Mouse (Mus musculus) ES-Bruce4 (cell line): ENCODE measurements around the gene Prkar1b. TPM values are rescaled to one million over a fixed set of nuclear protein-coding genes. Genes with fewer than 3 reads are reported as not detected.

Experiments
- H3K27ac ChIP-seq: 2 replicates; pipeline ENCODE4 v1.5.1; 2012; ENCODE audit warnings: low read length, inconsistent platforms; ENCODE audit not compliant: insufficient read depth
- H3K27me3 ChIP-seq: 2 replicates; pipeline ENCODE4 v1.6.1; 2012; ENCODE audit warnings: mild to moderate bottlenecking, low read length, inconsistent platforms; ENCODE audit not compliant: control insufficient read depth, poor library complexity, insufficient read depth, severe bottlenecking
- H3K36me3 ChIP-seq: 2 replicates; pipeline ENCODE4 v1.6.1; 2012; ENCODE audit warnings: inconsistent platforms, mild to moderate bottlenecking, low read length, moderate library complexity; ENCODE audit not compliant: control insufficient read depth, poor library complexity, insufficient read depth, severe bottlenecking
- H3K4me1 ChIP-seq: one replicate; pipeline ENCODE4 v1.8.1; 2011; ENCODE audit warnings: low read length; ENCODE audit not compliant: control insufficient read depth, insufficient read depth
- H3K4me3 ChIP-seq: 2 replicates; pipeline ENCODE4 v1.5.1; 2011; ENCODE audit warnings: low read depth, mild to moderate bottlenecking, low read length
- H3K9ac ChIP-seq: 2 replicates; pipeline ENCODE4 v1.6.1; 2012; ENCODE audit warnings: low read depth, mild to moderate bottlenecking, inconsistent platforms; ENCODE audit not compliant: poor library complexity, severe bottlenecking
- H3K9me3 ChIP-seq: replicated peaks from 2 replicates; pipeline ENCODE4 v1.6.1; 2012; ENCODE audit warnings: mild to moderate bottlenecking, low read length, inconsistent platforms; ENCODE audit not compliant: control insufficient read depth, poor library complexity, insufficient read depth, severe bottlenecking
- CTCF ChIP-seq: IDR thresholded peaks from one replicate; pipeline ENCODE4 v1.8.1; 2011; ENCODE audit warnings: low read depth, low read length
- EP300 ChIP-seq: IDR thresholded peaks from 2 replicates; pipeline ENCODE4 v1.6.1; 2011; ENCODE audit warnings: low read depth, low read length; ENCODE audit not compliant: insufficient read depth
- POLR2A ChIP-seq: IDR thresholded peaks from one replicate; pipeline ENCODE4 v1.8.1; 2011; ENCODE audit warnings: low read length; ENCODE audit not compliant: insufficient read depth
- polyA plus RNA-seq: library from polyadenylated mRNA; stranded (reverse); fragments of >200 nt; gene quantifications from 2 replicates; pipeline ENCODE4 v1.2.4, GENCODE M21; 2011; ENCODE audit warnings: low read depth; ENCODE audit not compliant: missing spikeins, insufficient read depth, insufficient read length

Gene Prkar1b
- polyA plus RNA-seq, 1 experiment = 8.2 TPM

- Histone ChIP-seq H3K27ac (no peak overlapping the region), H3K9me3 (no peaks in the 10 kb centered on the region), H3K4me3 (no peak overlapping the region), H3K9ac (no peak overlapping the region), H3K4me1 (no peaks in the 10 kb centered on the region), H3K36me3 (no peaks in the 10 kb centered on the region), H3K27me3 (no peaks in the 10 kb centered on the region)
- no peak for TF ChIP-seq POLR2A
- TF ChIP-seq CTCF = no peak
- TF ChIP-seq EP300 = no peak
These were observed 132.3 kb downstream of the Prkar1b start for GRCm38 (mm10) chr5:139017371-139018124.

DNA sequence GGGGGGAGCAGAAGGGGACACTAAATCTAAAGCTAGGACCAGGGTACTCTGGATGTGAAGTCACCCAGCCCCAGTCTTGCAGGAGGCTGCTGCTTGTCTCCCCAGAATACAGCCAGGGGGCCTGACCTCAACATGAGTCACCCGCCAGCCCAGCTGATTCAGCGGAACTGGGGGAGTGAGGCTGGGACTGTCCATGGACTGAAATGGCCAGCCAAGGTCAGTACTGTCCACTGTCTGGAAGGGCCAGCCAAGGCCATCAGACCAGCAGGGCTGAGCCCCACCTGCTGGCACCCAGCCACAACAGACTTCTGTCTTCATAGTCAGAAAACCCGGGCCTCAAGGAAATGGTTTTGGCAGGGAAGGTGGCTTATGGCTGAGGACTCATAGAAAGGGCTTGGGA, 134.7 kb downstream of the Prkar1b start:
- Histone ChIP-seq H3K27ac (no peak overlapping the region), H3K4me1 (no peaks in the 10 kb centered on the region), H3K4me3 (no peak overlapping the region), H3K9me3 (no peaks in the 10 kb centered on the region), H3K9ac (no peak overlapping the region), H3K27me3 (no peaks in the 10 kb centered on the region), H3K36me3 (no peaks in the 10 kb centered on the region)
- TF ChIP-seq POLR2A = no peak
- TF ChIP-seq EP300 = no peak
- no peak for TF ChIP-seq CTCF

DNA sequence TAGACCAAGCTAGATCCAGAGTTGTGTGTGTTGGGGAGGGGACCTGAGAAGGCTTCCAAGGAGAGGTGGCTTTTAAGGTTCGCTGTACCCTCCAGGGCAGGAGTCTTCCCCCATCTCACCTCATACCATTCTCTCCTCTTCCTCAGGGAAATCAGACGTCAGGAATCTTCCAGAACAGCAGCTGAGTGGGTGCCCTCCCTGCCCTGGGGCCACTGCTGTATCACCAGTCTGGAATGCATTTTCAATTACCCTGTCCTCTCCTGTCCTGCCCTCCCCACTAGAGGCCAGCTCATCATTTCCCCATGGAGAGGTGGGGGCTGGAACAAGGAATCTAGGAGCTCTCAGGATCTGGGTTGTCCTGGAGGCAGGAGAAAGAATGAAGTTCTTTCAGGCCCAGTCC, 139.2 kb downstream of the Prkar1b start:
- Histone ChIP-seq H3K4me3 (no peak overlapping the region), H3K9me3 (no peaks in the 10 kb centered on the region), H3K27ac (no peak overlapping the region), H3K36me3 (no peaks in the 10 kb centered on the region), H3K9ac (no peak overlapping the region), H3K27me3 (no peaks in the 10 kb centered on the region; the same call in 1 of the 2 replicates), H3K4me1 (no peaks in the 10 kb centered on the region)
- TF ChIP-seq POLR2A (no peak), CTCF (no peak), EP300 (no peak)

DNA sequence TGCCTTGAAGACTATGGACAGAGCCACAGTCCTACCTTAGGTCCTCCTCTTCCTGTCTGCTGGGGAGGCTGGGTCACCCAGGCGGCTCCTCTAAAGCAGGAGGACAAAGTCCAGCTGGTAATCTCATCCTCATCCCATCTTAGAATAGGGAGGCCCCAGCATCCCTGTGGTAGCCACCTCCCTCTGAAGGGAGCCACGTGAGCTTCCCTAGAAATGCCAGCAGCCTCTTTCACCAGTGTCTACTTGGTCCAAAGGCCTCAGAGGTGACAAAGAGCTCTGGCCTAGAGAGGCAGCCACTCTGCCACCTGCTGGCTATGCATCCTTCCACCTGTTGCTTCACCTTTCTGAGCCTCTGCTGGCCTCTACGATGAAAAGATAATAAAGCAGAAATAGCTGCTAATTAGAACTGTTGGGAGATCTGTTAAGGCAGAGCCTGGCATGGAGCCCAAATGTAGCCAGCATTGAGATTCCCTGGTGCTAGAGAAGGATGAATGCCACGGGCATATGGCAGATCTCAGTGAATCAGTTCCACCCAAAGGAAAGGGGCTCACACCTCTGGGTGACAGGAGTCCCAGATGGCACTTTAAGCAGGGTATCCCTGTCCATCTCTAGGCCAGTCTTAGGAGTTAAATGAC, 142.5 kb downstream of the Prkar1b start:
- TF ChIP-seq POLR2A (no peak), CTCF (peak; percentile 53)
- Histone ChIP-seq H3K9ac (no peak overlapping the region), H3K36me3 (no peaks in the 10 kb centered on the region), H3K27ac (no peak overlapping the region), H3K9me3 (no peaks in the 10 kb centered on the region), H3K27me3 (no peaks in the 10 kb centered on the region; the same call in 1 of the 2 replicates), H3K4me3 (no peak overlapping the region), H3K4me1 (no peaks in the 10 kb centered on the region)

DNA sequence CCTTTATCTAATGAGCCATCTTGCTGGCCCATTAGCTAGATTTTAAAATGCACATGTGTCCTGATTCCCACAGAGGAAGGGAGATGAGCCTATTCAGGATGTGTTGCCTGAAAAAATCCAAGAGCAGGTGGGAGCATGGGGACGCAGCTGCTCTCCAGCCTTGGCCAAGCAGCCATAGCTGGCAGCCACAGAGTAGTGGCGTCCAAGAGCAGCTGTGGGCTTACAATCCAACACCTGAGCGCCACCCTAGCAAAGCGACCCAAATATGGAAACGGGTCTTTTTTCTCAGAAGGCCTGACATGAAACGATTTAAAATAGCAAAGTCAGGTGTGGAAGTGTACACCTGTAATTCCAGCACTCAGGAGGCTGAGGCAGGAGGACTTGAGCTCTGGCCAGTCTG, 145.2 kb downstream of the Prkar1b start:
- Histone ChIP-seq H3K27ac (no peak overlapping the region), H3K9me3 (no peaks in the 10 kb centered on the region), H3K4me3 (no peak overlapping the region), H3K36me3 (no peaks in the 10 kb centered on the region), H3K4me1 (no peaks in the 10 kb centered on the region), H3K27me3 (no peaks in the 10 kb centered on the region), H3K9ac (no peak overlapping the region)
- TF ChIP-seq EP300 = no peak
- no peak for TF ChIP-seq CTCF
- no peak for TF ChIP-seq POLR2A

DNA sequence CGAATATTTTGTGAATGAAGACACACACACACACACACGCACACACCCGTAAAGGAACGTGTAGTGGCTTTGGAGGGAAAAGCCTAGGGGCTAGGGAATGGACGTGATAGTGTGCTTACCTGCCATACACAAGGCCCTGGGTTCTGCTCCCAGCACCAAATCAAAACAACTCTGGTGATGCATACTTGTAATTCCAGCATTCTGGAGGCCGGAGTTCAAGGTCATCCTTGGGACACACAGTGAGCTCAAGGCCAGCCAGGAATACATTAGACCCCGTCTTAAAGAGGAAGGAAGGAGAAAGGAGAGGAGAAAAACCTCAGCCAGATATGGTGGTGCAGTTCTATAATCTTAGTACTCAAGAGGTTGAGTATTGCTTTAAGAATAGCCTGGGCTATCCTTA, 150.1 kb downstream of the Prkar1b start:
- H3K9ac ChIP-seq = no peak overlapping the region
- no peaks in the 10 kb centered on the region for H3K9me3 ChIP-seq
- H3K4me1 ChIP-seq = peaks cover 3% of the 10 kb centered on the region
- TF ChIP-seq POLR2A = no peak
- H3K36me3 ChIP-seq = no peaks in the 10 kb centered on the region
- H3K27me3 ChIP-seq = no peaks in the 10 kb centered on the region
- H3K4me3 ChIP-seq = no peak overlapping the region
- H3K27ac ChIP-seq = no peak overlapping the region
